Mouse (Mus musculus): ENCODE results near the gene 2610318N02Rik.
A peak's percentile ranks its signal among the peaks of the same experiment; 100 is the strongest.
"Not testable (repeated sequence)": the region's sequence is repeated elsewhere in the genome, so short reads cannot be mapped to it uniquely, and the experiment has no call there.

The 2610318N02Rik gene

DNA sequence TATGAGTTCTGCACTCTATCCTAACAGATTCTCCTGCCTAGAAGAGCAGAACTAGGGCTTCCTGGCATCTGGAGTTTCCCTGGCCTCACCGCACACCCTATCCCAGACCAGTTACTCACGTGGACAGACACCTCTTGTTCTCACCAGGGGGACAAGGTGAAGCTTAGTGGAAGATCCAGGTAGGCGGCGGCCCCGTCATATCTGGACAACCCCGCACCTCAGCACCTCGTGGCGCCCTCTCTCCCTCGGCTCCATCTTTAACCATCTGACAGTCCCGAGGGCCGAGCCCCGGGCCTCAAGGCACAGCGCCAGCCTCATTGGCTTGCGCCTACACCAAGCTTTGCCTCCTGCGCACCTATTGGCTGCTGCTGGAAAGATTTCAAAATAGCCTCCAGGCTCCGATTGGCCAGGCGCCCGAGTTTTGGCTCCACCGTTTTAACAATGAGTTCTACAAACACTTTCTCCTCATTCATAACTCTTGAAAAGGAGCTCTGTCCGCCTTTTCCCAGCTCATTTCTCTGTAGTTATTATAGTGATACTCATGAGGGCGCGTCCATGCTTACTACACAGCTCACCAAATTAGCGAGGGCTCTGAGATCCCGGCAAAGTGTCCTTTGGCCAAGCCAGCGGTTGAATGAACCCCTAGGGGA lies at the start of gene 2610318N02Rik:
Gene 2610318N02Rik, minus strand, starts transcription at position 297 of the 650 bp plus-strand sequence.
- peak; percentile 74 for DNase-seq

DNA sequence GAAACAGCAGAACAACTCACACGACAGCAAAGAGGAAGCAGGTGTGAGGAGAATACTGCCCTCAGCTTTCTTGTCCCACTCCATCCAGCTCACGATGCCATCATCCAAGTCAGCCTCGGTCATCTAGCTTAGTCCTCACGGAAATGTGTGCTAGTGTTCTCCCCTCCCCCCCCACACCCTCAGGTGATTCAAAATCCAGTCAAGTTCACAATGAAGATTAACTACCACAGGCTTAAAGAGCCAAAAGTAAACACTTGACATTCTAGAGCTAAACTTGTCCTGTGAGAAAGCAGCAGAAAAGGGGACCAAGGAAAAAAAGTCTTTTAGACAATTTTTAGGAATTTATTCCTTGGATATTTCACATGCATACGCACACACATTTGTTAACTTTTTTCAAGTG lies 43.1 kb upstream of the 2610318N02Rik start:
- DNase-seq = no peak

DNA sequence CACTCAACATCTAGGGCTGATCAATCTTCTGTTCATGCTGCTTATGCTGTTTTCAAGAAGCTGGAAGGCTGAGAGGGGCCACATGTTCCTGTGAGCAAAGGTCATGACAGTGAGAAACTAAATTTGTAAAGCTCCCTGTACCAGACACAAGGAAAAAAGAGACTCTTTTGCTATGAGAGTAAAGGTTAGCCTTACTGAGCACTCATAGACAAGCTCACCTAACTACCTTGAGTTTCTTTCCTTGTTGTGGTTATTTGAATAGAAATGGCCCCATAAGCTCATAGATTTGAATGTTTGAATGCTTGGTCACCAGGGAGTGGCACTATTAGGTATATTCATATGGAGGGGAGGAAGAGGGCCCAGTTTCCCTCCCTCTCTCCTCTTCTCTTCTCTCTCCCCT lies 42.2 kb upstream of the 2610318N02Rik start:
- DNase-seq = no peak

DNA sequence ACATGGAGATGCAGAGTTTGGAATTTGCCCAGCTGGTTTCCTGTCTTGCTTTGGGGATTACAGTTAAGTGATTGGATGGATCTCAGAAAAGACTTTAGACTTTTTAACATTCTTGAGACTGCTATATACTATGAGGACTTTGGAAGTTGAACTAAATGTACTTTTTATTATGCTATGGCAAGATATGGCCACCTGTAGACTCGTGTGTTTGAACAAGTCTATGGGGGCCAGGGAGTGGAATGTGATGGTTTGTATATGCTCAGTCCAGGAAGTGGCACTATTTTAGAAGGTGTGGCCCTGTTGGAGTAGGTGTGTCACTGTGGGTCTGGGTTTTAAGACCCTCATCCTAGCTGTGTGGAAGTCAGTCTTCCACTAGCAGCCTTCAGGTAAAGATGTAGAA lies 40.5 kb upstream of the 2610318N02Rik start:
- DNase-seq = not testable (repeated sequence)

DNA sequence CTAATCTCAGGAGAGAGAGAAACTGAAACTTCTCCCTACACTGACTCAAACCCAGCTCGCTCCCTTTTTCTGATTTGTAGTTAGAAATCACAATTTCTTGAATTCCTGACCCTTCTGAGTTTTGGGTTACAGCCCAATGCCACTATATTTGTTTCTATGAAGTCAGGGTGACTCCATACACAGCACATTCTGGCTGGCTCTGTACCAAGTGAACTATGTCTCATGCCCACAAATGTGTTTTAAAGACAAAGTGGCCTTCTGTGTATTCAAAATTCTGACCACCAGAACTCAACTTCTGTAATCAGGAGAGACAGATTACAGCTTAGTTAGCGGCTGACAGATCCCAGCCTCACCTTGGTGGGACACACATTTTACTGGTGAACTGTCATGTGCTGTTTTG lies 29.4 kb upstream of the 2610318N02Rik start:
- no peak for DNase-seq

DNA sequence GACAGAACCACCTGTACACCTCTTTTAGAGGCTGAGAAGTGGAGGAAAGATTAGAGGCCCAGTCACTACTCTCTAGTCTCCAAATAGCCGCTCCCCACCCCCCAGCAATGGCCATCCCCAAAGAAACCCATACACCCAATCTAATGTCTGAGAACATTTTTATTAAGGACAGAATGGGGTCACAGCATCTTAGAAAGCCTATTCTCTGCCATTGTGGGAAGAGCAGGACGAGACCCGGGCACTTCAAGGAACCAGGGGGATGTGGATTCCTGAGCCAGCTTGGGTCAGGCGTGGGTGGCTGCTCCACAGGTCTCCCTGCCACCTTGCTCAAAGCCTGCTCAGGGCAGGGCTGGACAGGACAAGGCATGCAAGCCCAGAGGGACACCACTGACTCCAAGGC lies 26.9 kb upstream of the 2610318N02Rik start:
- DNase-seq = no peak

DNA sequence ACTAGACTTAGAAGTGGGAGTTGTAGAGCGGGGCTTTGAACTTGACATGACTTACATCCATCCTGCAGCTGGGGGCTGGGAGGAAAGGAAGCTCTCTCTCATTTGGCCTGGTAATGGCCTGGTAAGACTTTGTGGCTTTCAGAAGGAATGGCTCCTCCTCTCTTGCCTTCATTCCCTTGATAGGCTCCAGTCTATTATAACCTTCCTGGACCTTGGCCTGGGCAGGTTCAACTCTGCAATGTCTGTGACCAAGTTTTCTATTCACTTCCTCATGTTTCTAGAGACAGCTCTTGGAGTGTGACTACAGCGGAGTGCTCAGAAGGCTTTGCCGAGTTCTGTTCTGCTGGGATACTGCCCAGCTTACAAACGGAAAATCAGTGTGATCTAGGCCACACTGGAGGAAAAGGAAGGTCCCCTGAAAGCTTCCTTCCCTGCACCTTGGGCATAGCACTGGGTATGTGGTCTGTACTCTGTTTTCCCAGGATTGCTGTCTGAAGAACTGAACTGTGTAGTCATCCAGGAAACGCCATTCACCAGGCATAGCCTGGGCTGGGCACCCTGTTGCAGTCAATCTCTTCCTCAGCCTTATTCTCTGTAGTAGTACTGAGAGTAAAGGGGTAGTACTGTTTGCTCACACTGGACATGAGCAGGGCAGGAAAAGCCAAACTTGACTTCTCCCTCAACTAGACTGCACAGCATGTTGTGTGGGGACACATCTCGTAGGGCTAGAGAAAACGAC lies 25.7 kb upstream of the 2610318N02Rik start:
- DNase-seq = no peak

DNA sequence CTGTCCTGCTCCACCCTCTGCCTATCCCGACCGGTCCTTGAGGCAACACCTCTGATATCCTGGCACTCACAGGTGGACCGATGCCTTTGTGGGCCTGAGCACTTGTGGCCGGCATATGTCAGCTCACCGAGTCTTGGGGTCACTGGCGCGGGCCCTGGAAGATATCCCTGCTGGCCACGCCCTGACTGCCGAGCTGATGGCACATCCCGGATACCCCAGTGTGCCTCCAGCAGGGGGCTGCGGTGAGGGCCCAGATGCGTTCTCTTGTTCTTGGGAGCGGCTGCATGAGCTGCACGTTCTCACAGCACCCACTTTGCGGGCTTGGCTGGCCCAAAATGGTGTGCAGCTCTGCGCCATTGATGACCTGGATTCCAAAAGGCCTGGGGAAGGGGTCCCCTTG lies 23.1 kb upstream of the 2610318N02Rik start:
- DNase-seq = no peak

DNA sequence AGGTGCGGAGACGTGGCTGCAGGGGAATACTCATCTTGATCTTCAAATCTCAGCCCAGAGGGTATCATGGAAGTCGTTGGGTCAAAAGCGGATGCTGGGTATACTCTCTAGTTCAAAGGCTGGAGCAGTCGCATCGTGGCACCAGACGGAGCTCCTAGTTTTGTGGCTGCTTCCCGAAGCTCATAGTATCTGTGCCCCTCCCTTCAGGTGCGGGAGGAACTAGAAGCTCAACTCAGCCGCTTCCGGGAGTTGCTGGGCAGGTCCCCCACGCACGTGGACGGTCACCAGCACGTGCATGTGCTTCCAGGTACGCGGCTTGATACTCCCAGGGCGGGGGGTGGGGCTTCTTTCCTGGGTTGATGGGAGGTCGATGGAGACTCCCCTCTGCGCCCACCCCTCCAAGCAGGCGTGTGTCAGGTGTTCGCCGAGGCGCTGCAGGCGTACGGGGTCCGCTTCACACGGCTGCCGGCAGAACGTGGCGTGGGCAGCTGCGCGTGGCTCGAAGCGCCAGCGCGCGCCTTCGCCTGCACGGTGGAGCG lies 22.5 kb upstream of the 2610318N02Rik start:
- DNase-seq = peak; percentile 43

DNA sequence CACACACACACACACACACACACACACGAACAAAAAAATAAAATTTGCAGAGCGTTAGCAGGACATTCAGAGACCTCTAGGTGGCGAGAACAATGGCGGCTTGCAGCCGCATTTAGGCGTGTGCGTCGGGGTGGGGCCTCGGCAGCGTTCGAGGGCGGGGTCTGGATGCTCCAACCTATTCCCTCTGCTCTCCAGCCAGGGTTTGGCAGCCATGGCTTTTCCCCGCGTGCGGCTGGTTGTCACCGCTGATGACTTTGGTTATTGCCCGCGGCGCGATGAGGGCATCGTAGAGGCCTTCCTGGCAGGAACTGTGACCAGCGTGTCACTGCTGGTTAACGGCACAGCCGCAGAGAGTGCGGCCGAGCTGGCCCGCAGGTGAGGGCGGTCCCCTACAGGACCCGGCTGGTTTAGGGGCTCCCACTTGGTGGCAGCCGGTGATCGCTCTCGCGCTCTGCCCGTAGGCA lies 21.8 kb upstream of the 2610318N02Rik start, which contains the start of gene Ccdc116:
Gene Ccdc116, minus strand, starts transcription at position 458 of the 464 bp plus-strand sequence.
- peak; percentile 85 for DNase-seq

DNA sequence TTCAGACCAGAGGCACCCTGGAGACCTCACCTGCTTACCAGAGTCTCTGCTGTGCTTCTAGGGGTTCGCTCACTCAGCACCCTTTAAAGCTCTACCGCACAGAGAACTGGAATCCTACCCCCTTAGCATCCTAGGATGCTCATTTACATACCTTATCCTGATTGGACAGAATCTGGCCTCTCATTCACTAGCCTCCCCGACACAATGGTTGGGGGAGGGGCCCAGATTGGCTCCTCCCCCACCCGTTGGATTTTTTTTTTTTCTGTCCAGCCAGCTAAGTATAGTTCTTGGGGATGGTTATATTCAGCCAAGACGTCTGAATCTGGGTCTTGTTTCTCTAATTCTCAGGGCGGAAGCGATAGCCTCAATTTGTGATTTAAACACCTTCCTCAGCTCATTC lies 19.4 kb upstream of the 2610318N02Rik start, which contains the start of gene Ydjc:
Gene Ydjc, plus strand, starts transcription at position 283 of the 400 bp plus-strand sequence.
- DNase-seq = no peak

DNA sequence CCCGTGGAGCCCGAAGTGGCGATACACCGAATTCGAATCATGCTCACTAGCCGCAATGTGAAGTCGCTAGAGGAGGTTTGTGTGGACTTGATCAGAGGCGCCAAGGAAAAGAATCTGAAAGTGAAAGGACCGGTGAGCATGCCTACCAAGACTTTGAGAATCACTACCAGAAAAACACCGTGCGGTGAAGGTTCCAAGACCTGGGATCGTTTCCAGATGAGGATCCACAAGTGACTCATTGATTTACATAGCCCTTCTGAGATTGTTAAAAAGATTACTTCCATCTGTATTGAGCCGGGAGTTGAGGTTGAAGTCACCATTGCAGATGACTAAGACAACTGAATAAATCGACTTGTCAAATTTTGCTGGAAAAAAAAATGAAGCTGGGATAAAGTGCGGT lies 12.4 kb upstream of the 2610318N02Rik start:
- no peak for DNase-seq

DNA sequence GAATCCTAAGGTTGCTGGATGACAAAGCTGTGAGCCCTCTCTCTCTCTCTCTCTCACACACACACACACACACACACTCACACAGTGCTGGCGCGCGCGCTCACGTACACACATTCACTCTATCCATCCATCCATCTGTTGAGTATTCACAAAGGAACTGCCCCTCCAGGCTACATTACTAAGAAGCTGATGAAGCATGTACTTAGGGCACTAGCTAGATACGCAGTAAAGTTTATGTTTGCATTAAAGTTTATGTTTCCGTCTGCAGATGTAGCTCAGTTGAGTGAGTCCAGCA lies 7.9 kb upstream of the 2610318N02Rik start:
- no peak for DNase-seq

DNA sequence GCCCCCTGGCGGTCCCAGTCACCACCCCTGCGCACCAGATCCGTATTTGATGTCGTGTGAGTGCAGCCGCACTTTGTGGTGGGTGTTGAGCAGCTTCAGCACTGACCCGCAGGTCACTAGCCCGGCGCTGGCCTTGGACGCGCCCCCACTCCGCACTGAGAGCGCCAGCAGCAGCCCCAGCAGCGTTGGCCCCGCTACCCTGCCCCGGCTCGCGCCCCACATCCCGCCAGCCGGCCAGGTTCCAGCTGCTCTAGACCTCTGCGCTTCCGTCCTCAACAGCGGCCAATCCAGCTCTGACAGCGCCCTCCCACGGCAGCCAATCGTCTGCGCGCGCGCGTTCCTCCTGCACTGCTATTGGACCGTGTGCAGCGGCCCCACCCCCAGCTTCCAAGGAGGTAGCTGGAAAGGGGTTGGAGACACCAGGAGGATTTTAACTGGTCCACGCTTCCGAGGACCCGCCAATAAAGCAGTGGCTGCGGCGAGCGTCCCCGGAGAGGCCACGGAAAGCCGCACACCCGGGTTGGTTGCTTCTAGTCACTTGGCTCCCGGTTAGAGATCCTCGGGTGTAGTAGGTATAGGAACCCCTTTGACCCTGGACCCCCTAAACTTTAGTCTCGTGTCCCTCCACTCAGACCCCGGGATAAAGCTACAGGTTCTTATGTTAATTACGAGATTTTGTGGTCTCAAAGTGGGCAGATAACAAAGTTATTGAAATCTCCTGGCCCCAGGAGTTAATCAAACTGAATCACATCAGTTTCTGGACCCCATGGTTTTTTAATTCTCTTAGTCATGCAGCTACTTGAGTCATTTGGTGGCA lies 7.3 kb upstream of the 2610318N02Rik start, which contains the start of gene Sdf2l1:
Gene Sdf2l1, minus strand, starts transcription at position 295 of the 817 bp plus-strand sequence.
- DNase-seq = peak; percentile 99

DNA sequence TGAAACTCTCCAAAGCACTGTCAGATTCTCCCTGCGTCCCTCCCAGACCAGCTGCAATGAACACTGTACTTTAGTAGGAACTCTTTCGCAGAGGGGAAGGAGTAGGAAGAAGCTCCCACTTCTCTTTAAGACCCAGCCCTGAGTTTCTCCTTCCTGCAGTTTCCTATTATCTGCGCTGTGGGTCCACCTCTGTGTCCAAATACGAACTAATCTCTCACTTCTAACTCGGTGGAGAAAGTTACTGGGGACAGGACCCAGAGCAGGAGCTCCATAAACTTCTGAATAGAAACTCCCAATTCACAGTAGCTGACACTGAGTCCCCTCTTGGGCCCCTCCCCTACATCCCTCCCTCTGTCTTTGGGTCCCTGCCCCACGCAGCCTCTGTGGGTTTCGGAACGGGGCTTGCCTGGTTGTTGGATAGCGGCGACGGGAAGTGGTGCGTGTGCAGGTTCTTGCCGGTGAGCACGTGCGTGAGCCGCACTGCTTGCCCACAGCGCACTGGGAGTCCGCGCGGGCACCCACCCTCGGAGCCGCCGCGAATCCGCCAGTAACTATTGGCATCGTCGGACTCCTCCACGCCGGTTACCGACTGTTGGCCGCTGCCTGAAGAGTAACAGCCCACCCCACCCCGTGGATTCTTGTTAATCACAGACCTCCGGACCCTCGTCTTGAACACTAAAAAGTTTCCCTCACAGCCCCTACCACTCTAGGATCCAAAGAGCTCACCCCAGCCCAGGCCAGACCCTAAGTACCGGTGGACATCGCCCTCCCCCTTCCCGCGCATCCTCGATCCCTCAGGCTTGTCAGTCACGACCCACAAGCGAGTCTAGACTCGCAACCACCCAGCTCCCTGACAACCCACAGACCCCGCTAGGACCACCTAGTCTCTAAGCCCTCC lies 6.5 kb upstream of the 2610318N02Rik start:
- peak; percentile 38 for DNase-seq

DNA sequence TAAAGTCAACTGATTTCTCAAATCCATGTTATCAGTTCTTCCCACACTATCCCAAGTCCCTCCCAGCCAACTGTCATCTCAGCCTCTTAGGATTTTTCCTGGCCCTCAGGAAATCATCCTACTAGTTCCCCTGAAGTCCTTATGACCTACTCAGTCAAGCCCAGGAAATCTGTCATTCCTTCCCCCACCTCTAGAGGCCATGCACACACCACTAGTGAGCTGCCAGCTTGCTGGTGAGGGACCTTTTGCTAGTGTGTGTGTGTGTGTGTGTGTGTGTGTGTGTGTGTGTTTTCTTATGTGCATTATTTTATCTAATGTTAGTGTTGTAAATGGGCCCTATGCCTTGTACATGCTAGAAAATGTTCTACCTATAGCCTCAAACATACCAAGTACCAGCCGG lies 2.3 kb upstream of the 2610318N02Rik start:
- DNase-seq = peak; percentile 42

DNA sequence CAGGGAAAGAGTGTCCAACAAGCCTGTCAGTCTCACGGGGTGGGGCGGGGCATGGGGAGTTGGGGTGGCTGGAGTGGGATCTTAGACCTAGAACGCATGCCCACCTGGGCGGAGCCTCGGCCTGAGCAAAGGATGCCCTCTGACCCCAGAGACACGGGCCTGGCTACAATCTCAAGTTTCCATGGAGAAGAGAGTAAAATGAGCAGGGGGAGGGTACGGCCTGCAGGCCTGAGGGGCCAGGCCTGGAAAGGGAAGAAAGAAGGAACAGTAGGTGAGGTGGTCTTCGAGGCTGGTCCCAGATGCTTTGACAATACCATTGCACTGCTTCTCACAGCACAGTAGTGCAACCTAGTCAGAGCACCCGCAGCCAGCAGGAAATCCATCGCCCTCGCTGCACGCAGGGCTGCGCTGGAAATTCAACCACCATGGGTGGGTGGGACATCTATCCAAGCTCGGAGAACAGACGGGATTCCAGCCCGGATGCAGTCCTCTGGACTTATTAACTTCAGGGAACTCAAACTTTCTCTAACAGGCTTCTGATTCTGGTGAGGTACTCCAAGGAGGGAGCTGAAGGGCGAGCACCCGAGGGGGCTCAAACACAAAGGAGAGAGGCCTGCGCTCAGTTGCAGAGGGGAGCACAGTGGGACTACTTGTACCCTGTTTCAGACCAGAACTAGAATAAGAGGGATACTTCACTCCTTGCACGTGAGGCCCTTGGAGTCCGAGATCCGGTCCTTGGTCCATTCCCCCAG lies 672 bp downstream of the 2610318N02Rik start:
- DNase-seq = no peak

DNA sequence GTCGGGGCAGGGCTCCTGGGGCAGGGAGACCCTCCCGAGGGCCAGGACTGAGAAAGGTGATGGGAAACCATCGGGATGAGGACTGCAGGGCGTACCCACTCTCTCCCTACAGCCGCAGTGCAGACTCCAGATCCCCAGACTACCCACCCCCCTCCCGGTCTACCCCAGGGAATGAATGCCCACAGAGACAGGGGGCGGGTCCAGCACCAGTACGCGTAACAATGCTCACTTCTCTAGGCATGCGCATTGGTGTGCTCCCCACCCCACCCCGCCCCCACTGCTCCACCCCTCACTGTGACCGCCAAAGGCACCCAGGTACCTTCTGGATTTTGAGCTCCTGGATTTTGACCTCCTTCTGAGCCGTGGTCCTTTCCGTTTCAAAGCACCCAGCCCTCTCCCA lies 3.4 kb downstream of the 2610318N02Rik start:
- no peak for DNase-seq

DNA sequence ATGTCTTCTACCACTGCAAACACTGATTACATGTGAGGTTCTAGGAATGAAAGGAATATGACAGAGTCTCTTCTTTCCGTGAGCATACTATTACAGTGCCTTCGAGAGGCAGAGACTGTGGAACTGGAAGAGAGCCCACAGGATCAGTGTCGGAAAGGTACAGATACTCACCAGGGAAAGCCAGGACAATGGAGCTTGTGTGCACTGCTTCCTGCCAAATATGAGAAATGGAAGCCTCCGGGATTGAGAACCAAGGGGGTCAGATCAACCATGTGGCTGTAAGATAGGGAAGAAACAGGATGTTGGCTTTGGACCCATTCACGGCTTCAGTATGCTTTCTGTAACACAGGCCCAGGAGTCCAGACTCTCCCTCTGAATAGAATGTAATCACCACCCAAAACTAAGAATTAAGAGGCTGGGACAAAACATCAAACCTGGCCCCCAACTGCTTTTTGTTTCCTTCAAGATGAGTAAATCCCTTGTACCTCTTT lies 7.6 kb downstream of the 2610318N02Rik start:
- DNase-seq = no peak

DNA sequence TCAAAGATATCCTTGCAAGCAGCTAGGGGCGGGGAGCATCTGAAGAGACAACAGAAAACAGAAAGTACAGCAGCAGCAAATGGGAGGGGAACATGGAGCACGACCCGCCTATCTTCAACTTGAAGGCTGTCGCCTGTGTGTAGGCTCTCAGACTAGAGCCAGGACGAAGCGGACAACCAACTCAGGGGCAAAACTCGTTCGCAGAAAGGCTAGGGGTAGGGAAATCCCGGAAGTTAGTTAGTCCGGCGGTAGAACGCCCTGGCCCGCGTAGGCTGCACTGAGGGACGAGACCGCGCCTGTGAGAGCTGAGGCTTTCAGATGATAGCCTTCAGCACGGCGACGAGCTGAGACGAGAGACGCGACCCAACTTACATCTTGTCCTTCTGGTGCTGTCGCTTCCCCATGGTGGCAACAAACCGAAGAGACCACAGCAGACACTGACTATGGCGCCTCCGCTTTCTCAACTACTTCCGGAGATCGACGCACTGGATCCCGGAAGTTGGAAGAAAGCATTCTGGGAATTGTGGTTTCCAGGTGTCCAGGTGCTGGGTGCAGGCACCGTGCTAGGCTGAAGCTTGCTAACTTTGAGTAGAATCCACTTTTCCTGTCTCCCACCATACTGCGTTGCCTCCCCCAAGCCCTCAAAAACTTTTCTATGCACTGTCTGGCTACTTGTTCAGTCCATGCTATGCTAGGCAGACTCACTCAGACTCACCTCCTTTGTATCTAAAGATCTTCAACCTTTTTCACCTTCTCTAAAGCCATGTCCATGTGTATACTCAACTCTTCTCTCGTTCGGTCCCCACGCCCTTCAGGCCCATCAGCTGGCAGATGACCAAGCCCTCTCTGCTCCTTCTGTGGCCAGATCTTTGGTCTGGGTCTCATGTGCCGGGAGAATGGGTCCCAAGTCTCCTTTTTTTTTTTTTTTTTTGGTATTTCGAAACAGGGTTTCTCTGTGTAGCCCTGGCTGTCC lies 13.9 kb downstream of the 2610318N02Rik start, which contains the start of gene Ppil2:
Gene Ppil2, minus strand, starts transcription at position 487 of the 973 bp plus-strand sequence.
- peak; percentile 83 for DNase-seq

Data from right cerebral cortex, adult 18-20 months (tissue).